Mouse (Mus musculus) MEL-GATA-1-ER (cell line): ENCODE results near the gene Rnf19b.

Experiments used
- DNase-seq: peaks from one replicate; pipeline ENCODE4 v3.0.0-alpha.2; 2012; ENCODE audit warnings: low read depth; ENCODE audit errors: extremely low read depth

The Rnf19b gene

GRCm38 (mm10) chr4:129117720-129118510, 59.8 kb downstream of the Rnf19b start:
- no peak for DNase-seq

DNA sequence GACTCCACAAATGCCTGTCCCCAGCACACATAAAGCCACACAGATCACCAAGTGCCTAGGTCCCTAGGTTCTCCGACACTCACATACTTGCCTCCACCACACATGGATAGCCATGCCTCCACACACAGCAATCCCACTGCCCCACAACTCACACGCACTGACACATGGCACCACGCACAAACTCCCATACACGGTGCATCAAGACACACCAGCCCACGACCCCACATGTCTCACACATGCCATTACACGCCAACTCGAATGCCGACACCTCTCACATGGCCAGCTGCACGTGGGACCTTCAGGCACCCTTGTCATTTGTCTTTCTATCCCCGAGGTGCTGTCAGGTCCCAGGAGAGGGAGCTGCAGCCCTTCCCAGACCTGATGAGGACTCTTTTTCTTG, 61.6 kb downstream of the Rnf19b start:
- DNase-seq: no peak

- DNase-seq: no peak
These were observed 62.7 kb downstream of the Rnf19b start for GRCm38 (mm10) chr4:129120520-129121445.

DNA sequence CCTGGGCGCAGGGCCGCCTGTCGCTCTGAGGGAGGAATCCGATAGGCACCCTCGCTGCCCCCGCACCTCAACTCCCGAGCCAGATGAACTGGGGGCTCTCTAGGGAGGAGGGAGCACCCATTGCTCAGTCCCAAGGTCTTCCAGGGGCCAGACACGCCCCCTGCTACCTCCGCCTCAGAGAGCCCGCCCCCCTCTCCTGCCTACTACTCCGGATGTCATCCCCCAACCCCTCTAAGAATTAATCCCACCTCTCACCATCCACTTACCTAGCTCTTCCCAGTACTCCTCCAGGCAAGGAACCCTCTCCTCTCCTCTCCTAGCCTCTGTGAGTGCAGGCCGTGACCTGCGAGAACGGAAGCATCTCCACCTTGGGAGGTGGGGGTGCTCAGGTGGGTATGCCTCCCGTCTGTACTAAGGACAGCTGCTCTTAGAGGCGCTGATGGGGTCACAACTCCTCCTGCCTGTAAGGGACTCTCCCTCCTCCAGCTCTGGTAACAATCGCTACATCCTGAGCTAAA, 63.6 kb downstream of the Rnf19b start, which contains the start of gene Hpca:
Gene Hpca (minus strand): TSS at position 468 of the 518 bp plus-strand sequence.
- no peak for DNase-seq

GRCm38 (mm10) chr4:129122107-129122506, 64.0 kb downstream of the Rnf19b start:
- DNase-seq: no peak

DNA sequence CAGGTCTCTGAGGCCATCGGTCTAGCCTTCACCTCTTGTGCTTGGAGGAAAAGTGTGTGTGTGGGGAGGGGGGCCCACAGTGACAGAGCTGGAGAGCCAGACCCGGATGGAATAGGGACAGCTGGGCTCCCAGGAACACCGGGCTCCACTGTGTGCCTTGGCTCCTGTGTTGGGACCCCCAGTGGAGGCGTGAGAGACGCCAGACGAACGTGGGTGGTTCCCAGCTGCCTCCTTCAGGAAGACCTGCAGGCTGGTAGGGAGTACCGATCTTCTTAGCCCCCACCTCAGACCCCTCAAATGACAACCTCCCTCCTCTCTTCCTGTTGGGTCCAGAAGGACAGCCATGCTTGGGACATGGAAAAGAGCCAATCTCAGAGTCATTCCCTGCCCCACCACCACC, 64.6 kb downstream of the Rnf19b start:
- DNase-seq: no peak

GRCm38 (mm10) chr4:129124652-129125146, 66.6 kb downstream of the Rnf19b start:
- no peak for DNase-seq

- DNase-seq: no peak
These were observed 67.8 kb downstream of the Rnf19b start for GRCm38 (mm10) chr4:129125736-129126451.

DNA sequence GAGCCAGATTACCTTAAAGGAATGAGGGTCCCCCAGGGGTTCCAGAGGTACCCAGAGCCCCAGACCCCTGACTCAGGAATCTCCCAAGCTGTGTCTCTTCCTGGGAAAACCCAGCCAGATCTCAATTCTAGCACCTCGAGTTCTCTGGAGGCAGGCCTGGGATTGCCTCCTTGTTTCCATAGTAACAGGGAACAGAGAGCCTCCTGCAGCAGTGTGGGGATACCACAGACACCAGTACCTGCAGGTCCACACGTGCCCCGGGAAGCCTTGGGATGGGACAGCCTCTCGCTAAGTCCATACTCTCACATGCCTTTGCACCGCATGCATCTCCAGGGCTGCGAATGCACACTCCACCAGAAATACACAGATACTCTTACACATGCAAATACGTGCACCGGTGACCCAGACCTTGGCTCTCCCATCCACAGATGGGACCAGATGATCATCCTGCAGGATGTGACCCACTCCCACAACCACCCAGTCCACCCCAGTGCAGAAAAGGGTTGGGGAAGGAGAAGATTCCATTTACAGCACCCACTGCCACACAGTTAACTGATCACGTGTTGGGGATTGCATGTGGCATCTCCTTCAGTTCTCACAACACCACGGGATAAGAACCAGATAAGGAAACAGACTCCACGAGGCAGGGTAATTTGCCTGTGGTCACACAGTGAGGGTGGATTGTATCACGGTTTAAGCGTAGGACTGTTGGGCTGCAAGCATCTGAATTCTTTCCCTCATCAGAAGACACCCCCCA, 70.7 kb downstream of the Rnf19b start:
- DNase-seq: no peak

- no peak for DNase-seq
These were observed 71.3 kb downstream of the Rnf19b start for GRCm38 (mm10) chr4:129129387-129129786.

- no peak for DNase-seq
These were observed 72.1 kb downstream of the Rnf19b start for GRCm38 (mm10) chr4:129130149-129130548.

GRCm38 (mm10) chr4:129130755-129131303, 72.8 kb downstream of the Rnf19b start:
- DNase-seq: peak; percentile 84

DNA sequence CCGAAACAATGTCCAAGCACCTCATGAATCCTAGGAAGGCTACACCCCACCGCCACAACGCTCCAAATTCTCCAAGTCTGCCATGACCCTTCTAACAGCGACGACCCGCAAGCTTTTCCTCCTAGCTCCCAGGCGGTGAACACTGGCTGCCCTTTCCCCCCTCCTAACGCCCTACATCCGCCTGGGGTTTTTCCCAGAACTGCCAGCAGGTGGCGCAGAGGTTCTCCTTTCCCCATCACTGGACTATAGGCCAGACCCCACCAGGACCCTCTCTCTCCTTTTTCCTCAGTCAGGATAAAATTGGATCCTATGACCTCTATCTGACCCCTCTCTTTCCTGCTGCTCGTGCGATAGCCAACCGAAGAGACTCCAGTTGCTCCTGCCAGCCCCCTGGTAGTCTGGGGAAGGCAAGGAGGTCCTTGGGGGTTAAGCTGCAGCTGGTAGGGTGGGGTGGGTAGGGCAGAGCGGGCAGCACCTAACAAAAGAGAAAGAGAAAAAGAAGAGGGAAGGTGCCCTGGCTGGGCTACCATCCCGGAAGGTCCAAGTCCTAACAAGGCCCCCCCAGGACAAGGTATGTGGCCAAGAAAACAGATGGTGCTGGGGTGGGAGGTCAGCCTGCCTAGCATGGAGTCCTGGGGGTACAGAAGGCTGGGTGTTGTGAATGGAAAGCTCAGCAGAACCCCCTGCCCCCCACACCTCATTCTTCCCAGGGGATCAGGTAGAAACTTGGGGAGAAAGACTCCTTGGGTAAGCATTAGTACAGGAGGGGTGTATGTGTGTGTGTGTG, 76.9 kb downstream of the Rnf19b start:
- no peak for DNase-seq
